Mouse (Mus musculus) regulatory T cell (primary cell): ENCODE measurements around the gene Tent5d.

Experiments used
- in situ Hi-C: fragments of 300-600 bp; cut with MboI, MseI; formaldehyde crosslinking; loops from one replicate; pipeline ENCODE4 v1.15.1; 2025; ENCODE audit warnings: high pct_unique_total_duplicates

Tent5d gene

GRCm38 (mm10) chrX:107792290-107792689 lies at the start of gene Tent5d:
Gene Tent5d (plus strand): TSS chrX:107792590.
- in situ Hi-C loops, result loop anchor here (25.0 kb wide), 1 partner anchor 745 kb away; no protein-coding TSS in a partner anchor

DNA sequence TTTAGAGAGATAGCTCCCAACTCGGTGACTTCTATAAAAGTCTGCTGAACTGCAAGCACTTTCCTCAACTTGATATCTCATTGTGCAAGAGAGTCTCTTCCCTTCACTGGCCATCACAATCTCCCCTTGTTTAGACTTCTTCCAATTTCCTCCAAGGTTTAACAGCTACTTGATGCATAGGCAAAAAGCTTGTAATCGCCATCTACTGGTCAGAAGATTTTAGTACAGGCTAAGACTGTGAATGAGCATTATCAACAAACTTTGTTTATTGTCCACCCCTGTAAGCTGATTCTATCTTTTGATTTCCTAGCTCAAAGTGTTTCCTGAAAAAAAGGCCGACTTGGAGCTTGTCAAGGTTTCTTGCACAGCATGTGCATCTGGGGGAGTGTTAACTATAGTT lies 24.5 kb upstream of the Tent5d start:
- in situ Hi-C loops, result no loop called here

DNA sequence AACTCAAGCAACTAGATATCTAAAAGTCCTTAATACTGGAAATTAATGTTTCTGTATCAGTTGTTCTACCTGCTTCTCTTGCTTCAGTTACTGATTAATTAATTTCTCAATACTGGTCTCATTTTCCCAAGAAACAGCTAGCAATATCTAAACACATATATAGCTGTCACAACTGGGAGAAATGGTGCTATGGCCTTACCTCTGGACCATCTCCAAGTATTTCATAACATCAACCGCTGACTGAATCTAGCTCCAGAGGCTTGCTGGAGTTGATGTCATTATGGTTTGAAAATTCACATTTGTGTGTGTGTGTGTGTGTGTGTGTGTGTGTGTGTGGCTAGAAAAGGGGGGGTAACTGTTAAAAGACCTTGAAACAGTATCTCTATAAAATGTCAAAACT lies 2.3 kb upstream of the Tent5d start:
- in situ Hi-C loops, result loop anchor here (25.0 kb wide), 1 partner anchor 747 kb away; no protein-coding TSS in a partner anchor

- in situ Hi-C loops, result loop anchor here (25.0 kb wide), 1 partner anchor 746 kb away; no protein-coding TSS in a partner anchor
These were observed 1.5 kb upstream of the Tent5d start for GRCm38 (mm10) chrX:107790750-107791493.

GRCm38 (mm10) chrX:107795785-107796184 lies 3.4 kb downstream of the Tent5d start:
- in situ Hi-C loops, result loop anchor here (25.0 kb wide), 1 partner anchor 742 kb away; no protein-coding TSS in a partner anchor

GRCm38 (mm10) chrX:107796919-107797318 lies 4.5 kb downstream of the Tent5d start:
- in situ Hi-C loops, result loop anchor here (25.0 kb wide), 1 partner anchor 740 kb away; no protein-coding TSS in a partner anchor

GRCm38 (mm10) chrX:107812120-107812519 lies 19.7 kb downstream of the Tent5d start:
- in situ Hi-C loops, result no loop called here

DNA sequence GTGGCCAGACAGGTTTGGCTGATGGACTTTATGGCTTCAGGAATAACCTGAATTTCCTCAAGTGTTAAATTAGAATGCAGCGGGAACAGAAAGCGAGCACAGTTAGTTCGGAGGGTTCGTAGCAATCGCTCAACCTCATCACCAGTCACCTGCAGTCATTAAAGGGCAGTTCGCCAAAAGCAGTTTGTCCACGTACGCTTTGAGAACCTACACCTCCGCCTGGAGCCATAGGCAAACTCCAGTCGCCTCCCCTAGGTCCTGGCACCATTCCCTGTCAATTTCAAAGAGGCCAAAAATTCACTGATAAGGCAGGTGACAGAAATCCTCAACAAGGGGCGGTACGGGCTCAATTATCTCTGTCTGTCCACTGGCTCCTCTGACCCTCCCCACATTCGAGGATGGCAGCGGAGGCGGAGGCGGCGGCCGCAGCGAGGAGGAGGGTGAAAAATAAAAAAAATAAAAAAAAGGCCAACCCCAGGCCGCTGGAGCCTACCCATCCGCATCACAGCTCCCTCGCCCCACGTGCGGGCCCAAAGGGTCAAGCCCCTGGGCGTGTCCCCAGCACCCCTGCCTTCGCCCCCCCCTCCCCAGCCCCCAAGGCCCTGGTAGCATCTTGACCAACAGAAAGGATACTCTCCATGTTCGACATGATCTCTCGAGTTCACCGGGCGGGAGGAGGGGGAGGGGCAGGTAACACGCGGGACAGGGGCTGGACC lies 23.3 kb downstream of the Tent5d start:
- in situ Hi-C loops, result no loop called here

DNA sequence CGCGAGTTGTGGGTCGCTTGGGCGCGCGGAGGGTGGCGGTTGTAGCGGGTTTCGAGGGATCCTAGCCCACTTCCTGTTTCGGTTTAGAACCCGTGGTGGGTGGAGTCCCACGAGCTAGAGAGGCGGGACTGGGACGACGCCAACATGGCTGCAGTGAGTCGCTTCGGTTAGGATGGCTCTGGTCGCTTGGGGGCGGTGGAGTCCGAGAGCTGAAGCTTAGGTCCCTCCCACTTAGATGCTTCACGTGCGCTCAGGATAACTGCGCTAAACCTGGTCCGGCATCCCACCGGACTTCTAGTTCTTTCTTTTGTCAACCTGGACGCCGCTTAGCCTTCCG lies 23.8 kb downstream of the Tent5d start, which contains the start of gene 2610002M06Rik:
Gene 2610002M06Rik, minus strand, starts transcription at position 117 of the 337 bp plus-strand sequence.
- in situ Hi-C loops, result no loop called here

DNA sequence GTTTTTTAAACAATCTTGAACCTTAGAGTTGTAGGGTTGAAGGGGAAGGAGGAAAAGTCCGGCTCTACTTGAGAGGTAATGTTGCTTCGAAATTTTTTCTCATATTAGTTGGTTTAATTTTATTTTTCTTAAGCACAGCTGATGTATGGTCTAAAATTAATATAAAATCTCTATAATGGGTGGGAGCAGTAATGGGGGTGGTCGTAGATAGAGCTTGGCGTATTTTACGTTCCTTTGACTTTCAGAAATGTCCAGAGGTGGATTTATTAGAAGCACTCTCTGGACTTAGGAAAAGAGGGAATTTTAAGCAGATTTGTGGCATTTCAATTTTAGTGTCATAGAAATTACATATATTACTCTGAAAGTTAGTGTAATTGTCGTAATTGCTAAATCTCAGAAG lies 24.3 kb downstream of the Tent5d start:
- in situ Hi-C loops, result no loop called here

- in situ Hi-C loops, result no loop called here
These were observed 65.8 kb downstream of the Tent5d start for GRCm38 (mm10) chrX:107858165-107858564.
